In the genomic region with DNA sequence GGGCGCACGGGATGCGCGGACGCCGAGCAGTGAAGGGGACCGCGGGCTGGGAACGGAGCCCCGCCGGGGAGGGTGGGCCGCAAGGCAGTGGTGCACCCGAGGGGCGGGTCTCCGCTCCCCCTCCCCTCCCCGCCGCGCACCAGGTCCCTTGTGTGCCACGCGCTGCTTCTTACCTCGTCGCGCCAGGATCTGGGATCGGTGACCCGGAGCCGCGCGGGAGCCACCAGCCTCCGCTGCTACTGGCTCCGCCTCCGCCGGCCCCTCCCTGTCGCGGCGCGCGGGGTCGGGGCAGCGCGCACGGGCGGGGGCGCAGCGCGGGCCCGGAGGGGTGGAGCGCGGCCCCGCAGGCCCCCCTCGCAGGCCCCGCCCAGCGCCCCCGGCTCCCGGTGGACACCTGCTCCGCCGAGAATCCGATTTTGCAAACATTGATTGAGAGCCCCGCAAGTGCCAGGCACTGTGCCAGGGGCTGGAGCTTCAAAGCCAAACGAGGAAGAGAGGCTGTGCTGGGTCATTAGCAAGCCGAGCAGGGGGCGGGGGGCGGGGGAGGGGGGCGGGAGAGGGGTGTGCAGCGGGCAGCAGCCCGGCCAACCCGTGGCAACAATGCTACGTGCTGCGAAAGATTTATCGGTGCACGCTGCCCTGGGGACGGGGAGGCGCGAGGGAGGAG, we compare ENCODE assay signal across 1 mouse cellular context.
TF ChIP-seq lines count a peak whose summit lies in the region.

No protein-coding gene starts in this region.

TF ChIP-seq in C2C12, 6 proteins besides CTCF, POLR2A, EP300 and RAD21:
- TF ChIP-seq MAX (IDR thresholded peaks at IDR 0.05) (no peak), CEBPB (IDR thresholded peaks at IDR 0.05; ENCODE audit: low read depth) (no peak), USF1 (IDR thresholded peaks at IDR 0.05; ENCODE audit: low read depth) (no peak), FOSL1 (IDR thresholded peaks at IDR 0.05; ENCODE audit: insufficient read depth, low read length, poor library complexity, severe bottlenecking) (no peak)
